Mouse (Mus musculus): Measurements from ENCODE around the gene Setd3. TPM values are rescaled to one million over a fixed set of nuclear protein-coding genes. Genes with fewer than 3 reads are reported as not detected.

Gene Setd3
- polyA plus RNA-seq, 1 experiment from 2014 or later, result 90.8 TPM

DNA sequence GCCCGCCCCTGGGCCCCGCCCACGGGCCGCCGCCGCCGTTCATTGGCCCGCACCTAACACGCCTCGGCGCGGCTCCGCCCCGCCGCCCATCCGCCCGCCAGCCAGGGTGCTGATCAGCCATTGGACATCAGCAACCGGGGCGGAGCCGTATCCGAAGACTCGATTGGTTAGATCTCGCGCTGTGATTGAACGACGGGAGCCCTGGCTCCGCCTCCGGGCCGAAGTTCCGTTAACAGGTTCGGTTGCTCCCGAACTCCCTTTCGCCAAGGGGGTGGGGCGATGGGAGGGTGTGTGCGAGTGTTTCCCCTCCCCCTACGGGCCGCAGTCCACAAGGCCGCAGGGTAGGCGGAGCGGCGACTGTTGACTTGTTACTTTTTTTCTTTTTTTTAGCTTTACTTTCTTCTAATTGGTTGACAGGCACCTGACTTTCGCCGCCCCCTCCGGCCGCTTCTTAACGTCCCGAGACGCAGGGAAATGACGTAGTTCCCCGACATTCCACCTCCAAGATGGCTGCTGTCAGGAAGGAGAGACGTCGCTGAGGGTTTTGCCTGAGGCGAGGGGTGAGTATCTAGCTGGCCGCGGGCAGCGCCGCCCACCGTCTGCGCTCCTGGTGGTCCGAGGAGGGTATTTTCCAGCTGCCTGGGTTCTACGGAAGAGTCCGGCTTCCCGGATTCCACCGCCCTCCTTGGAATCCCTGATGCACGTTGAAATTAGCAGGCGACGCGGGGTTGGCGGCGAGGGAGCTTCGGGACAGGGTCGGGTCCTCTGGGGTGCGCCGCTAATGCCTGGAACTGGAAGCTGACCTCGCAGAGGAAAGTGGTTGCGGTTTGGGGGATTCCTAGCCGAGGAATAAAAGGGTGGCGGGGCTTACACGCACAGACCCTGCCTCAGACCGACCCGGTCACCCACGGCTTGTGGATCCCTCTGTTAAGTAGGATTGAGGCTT is 480 bp upstream of the Setd3 start, which contains the start of gene Ccnk:
Gene Ccnk, plus strand, starts transcription at position 259 of the 946 bp plus-strand sequence.
- peak within 1 kb of the TSS; percentile 89 for H3K4me2 ChIP-seq (ENCODE audit: low read depth, low read length)
- peak within 1 kb of the TSS; percentile 96 for H3K27ac ChIP-seq (ENCODE audit: low read length)
- H3K9me3 ChIP-seq (ENCODE audit: control insufficient read depth, low read length), result no peaks in the 10 kb centered on the region
- under 1% methylated on average over 82 of the region's 82 CpGs for WGBS
- peaks cover 25% of the 10 kb centered on the region for H3K4me1 ChIP-seq (ENCODE audit: control insufficient read depth, insufficient read depth, low read length)
- H3K9ac ChIP-seq (ENCODE audit: low read depth, low read length), result peak within 1 kb of the TSS; percentile 96
- peak; percentile 97 for ATAC-seq
- H3K36me3 ChIP-seq (ENCODE audit: control insufficient read depth, insufficient read depth, low read length), result no peaks in the 10 kb centered on the region
- H3K4me3 ChIP-seq (ENCODE audit: low read length), result peak within 1 kb of the TSS; percentile 97
- H3K27me3 ChIP-seq (replicated peaks; ENCODE audit: control insufficient read depth, insufficient read depth, low read length), result no peaks in the 10 kb centered on the region

GRCm38 (mm10) chr12:108178331-108179245 is 526 bp downstream of the Setd3 start:
- WGBS, result under 1% methylated on average over 89 of the region's 103 CpGs
- peak; percentile 78 for ATAC-seq
- no peaks in the 10 kb centered on the region for H3K27me3 ChIP-seq (replicated peaks; ENCODE audit: control insufficient read depth, insufficient read depth, low read length)
- H3K4me1 ChIP-seq (ENCODE audit: control insufficient read depth, insufficient read depth, low read length), result peaks cover 25% of the 10 kb centered on the region
- H3K9ac ChIP-seq (ENCODE audit: low read depth, low read length), result peak overlapping the region; percentile 96
- peak overlapping the region; percentile 96 for H3K27ac ChIP-seq (ENCODE audit: low read length)
- no peaks in the 10 kb centered on the region for H3K36me3 ChIP-seq (ENCODE audit: control insufficient read depth, insufficient read depth, low read length)
- H3K9me3 ChIP-seq (ENCODE audit: control insufficient read depth, low read length), result no peaks in the 10 kb centered on the region
- H3K4me2 ChIP-seq (ENCODE audit: low read depth, low read length), result peak overlapping the region; percentile 67
- H3K4me3 ChIP-seq (ENCODE audit: low read length), result peak overlapping the region; percentile 97

GRCm38 (mm10) chr12:108176366-108176765 is 2.7 kb downstream of the Setd3 start:
- Histone ChIP-seq H3K9me3 (ENCODE audit: control insufficient read depth, low read length) (no peaks in the 10 kb centered on the region), H3K4me2 (ENCODE audit: low read depth, low read length) (no peak overlapping the region), H3K4me3 (ENCODE audit: low read length) (no peak overlapping the region), H3K36me3 (ENCODE audit: control insufficient read depth, insufficient read depth, low read length) (no peaks in the 10 kb centered on the region), H3K27ac (ENCODE audit: low read length) (peak overlapping the region; percentile 23; the same call in 1 of the 2 replicates), H3K4me1 (ENCODE audit: control insufficient read depth, insufficient read depth, low read length) (peaks cover 30% of the 10 kb centered on the region), H3K27me3 (replicated peaks; ENCODE audit: control insufficient read depth, insufficient read depth, low read length) (no peaks in the 10 kb centered on the region), H3K9ac (ENCODE audit: low read depth, low read length) (no peak overlapping the region)
- 61% methylated on average over 3 of the region's 3 CpGs for WGBS
- ATAC-seq, result no peak

- no peak overlapping the region for H3K4me2 ChIP-seq (ENCODE audit: low read depth, low read length)
- H3K4me1 ChIP-seq (ENCODE audit: control insufficient read depth, insufficient read depth, low read length), result peaks cover 27% of the 10 kb centered on the region
- H3K36me3 ChIP-seq (ENCODE audit: control insufficient read depth, insufficient read depth, low read length), result no peaks in the 10 kb centered on the region
- H3K27ac ChIP-seq (ENCODE audit: low read length), result no peak overlapping the region
- H3K9ac ChIP-seq (ENCODE audit: low read depth, low read length), result no peak overlapping the region
- H3K27me3 ChIP-seq (replicated peaks; ENCODE audit: control insufficient read depth, insufficient read depth, low read length), result no peaks in the 10 kb centered on the region
- WGBS, result 58% methylated on average over 8 of the region's 8 CpGs
- H3K4me3 ChIP-seq (ENCODE audit: low read length), result no peak overlapping the region
- no peak for ATAC-seq
- no peaks in the 10 kb centered on the region for H3K9me3 ChIP-seq (ENCODE audit: control insufficient read depth, low read length)
Observed at GRCm38 (mm10) chr12:108174606-108175505, 4.3 kb downstream of the Setd3 start.

DNA sequence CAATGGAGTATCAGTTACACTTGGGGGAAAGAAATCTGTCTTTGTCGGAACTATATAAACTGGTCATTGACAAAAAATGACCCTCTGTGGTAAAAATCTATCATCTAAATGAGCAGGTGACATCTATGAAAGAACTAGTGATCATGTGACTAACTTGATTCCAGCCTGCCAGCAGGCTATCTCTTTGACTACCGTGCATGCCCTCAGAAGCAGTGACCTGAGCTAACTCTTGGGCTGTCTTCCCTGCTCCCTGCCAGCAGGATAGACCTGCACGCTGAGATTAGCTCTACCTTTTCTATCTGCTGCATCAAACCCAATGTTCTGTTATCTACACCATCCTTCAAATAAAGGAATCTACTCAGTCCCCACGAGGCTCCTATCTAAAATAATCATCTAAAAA is 6.5 kb downstream of the Setd3 start:
- Histone ChIP-seq H3K36me3 (ENCODE audit: control insufficient read depth, insufficient read depth, low read length) (no peaks in the 10 kb centered on the region), H3K4me3 (ENCODE audit: low read length) (no peak overlapping the region), H3K9ac (ENCODE audit: low read depth, low read length) (no peak overlapping the region), H3K27ac (ENCODE audit: low read length) (no peak overlapping the region), H3K4me1 (ENCODE audit: control insufficient read depth, insufficient read depth, low read length) (peaks cover 30% of the 10 kb centered on the region), H3K27me3 (replicated peaks; ENCODE audit: control insufficient read depth, insufficient read depth, low read length) (no peaks in the 10 kb centered on the region), H3K4me2 (ENCODE audit: low read depth, low read length) (no peak overlapping the region), H3K9me3 (ENCODE audit: control insufficient read depth, low read length) (no peaks in the 10 kb centered on the region)
- ATAC-seq, result no peak
- WGBS, result 63% methylated on average over 4 of the region's 4 CpGs

DNA sequence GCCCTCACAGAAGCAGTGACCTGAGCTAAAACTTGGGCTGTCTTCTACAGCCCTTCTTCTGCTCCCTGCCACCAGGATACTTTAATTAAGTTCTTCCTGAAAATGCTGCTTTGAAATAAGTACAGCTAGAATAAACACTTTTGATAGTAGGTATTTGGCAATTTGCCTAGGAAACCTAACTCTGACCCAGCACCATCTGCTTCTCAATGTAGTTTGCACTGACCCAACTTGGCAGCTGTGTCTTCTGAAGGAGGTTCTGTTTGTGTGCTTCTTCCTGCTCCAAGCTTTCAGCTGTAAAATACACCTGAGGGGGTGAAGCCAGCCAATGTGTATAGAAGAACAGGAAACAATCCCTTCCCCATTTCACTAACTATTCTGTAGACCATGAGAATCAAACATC is 7.8 kb downstream of the Setd3 start:
- no peaks in the 10 kb centered on the region for H3K9me3 ChIP-seq (ENCODE audit: control insufficient read depth, low read length)
- no peak overlapping the region for H3K4me2 ChIP-seq (ENCODE audit: low read depth, low read length)
- no peaks in the 10 kb centered on the region for H3K27me3 ChIP-seq (replicated peaks; ENCODE audit: control insufficient read depth, insufficient read depth, low read length)
- H3K4me3 ChIP-seq (ENCODE audit: low read length), result no peak overlapping the region
- peaks cover 21% of the 10 kb centered on the region for H3K4me1 ChIP-seq (ENCODE audit: control insufficient read depth, insufficient read depth, low read length)
- ATAC-seq, result no peak
- no peaks in the 10 kb centered on the region for H3K36me3 ChIP-seq (ENCODE audit: control insufficient read depth, insufficient read depth, low read length)
- no peak overlapping the region for H3K27ac ChIP-seq (ENCODE audit: low read length)
- H3K9ac ChIP-seq (ENCODE audit: low read depth, low read length), result no peak overlapping the region

DNA sequence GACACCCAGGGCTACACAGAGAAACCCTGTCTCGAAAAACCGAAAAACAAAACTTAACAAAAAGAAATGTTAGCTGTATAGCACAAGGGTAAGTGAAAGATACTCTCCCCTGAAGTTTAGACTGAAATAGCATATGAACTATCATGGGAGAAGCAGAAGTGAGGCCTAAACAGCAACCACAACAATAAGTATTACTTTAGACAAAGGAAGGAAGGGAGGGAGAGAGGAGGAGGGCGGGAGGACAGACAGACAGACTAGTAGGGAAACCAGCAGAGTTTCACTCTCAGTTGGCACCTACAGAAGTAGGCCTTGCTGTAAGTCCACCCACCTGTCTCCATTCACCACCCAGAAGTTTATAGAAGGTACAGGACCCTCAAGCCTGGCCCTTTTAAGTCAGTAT is 8.6 kb downstream of the Setd3 start:
- no peak for ATAC-seq
- no peaks in the 10 kb centered on the region for H3K27me3 ChIP-seq (replicated peaks; ENCODE audit: control insufficient read depth, insufficient read depth, low read length)
- peaks cover 16% of the 10 kb centered on the region for H3K4me1 ChIP-seq (ENCODE audit: control insufficient read depth, insufficient read depth, low read length)
- WGBS, result 89% methylated on average over 3 of the region's 3 CpGs
- H3K4me2 ChIP-seq (ENCODE audit: low read depth, low read length), result no peak overlapping the region
- no peak overlapping the region for H3K9ac ChIP-seq (ENCODE audit: low read depth, low read length)
- H3K27ac ChIP-seq (ENCODE audit: low read length), result no peak overlapping the region
- no peaks in the 10 kb centered on the region for H3K9me3 ChIP-seq (ENCODE audit: control insufficient read depth, low read length)
- no peaks in the 10 kb centered on the region for H3K36me3 ChIP-seq (ENCODE audit: control insufficient read depth, insufficient read depth, low read length)
- H3K4me3 ChIP-seq (ENCODE audit: low read length), result no peak overlapping the region

DNA sequence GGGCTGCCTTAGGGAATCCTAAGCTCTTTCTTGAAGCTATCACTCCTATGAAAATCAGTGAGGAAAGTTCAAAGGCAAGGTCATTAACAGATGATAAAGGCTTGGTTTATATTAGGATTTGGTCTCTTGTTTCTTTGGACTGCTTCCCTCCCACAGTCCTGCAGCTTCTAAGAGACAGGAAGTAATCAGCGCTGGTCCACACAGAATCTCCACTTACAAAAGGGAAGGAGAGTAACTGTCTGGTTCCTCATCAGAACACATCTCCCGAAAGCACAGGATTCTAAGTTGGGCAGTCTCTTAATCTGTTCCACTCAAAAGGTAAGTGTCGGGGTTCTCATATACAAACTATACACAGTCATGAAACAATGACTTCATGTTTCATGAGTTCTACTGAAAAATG is 10.2 kb downstream of the Setd3 start:
- WGBS, result 67% methylated on average over 3 of the region's 3 CpGs
- H3K4me3 ChIP-seq (ENCODE audit: low read length), result no peak overlapping the region
- H3K9me3 ChIP-seq (ENCODE audit: control insufficient read depth, low read length), result no peaks in the 10 kb centered on the region
- no peak overlapping the region for H3K4me2 ChIP-seq (ENCODE audit: low read depth, low read length)
- H3K36me3 ChIP-seq (ENCODE audit: control insufficient read depth, insufficient read depth, low read length), result no peaks in the 10 kb centered on the region
- ATAC-seq, result no peak
- H3K27ac ChIP-seq (ENCODE audit: low read length), result no peak overlapping the region
- no peak overlapping the region for H3K9ac ChIP-seq (ENCODE audit: low read depth, low read length)
- peaks cover 16% of the 10 kb centered on the region for H3K4me1 ChIP-seq (ENCODE audit: control insufficient read depth, insufficient read depth, low read length)
- no peaks in the 10 kb centered on the region for H3K27me3 ChIP-seq (replicated peaks; ENCODE audit: control insufficient read depth, insufficient read depth, low read length)
